22 mouse cellular contexts compared by ENCODE assay signal in genomic region chr3:105061496-105061895, GRCm38 (mm10). TPM values are rescaled to one million over a fixed set of nuclear protein-coding genes. Genes with fewer than 3 reads are reported as not detected.
A peak's percentile ranks its signal among the peaks of the same experiment; 100 is the strongest.
DNase-seq lines count a peak whose midpoint lies in the region; ATAC-seq and TF ChIP-seq lines count a peak whose summit lies in the region.
"Had no signal": no experiment of that assay in that cellular context is flagged by ENCODE, and none has a peak within 500 bp of the region (broad histone marks: within the 10 kb centered on the region; RNA-seq: fewer than 3 reads in every experiment).

No protein-coding gene starts in this region.

- H3K36me3 ChIP-seq in embryonic facial prominence, embryonic 12.5 days: no peaks in the 10 kb centered on the region
- H3K36me3 ChIP-seq in limb, embryonic 12.5 days: no peaks in the 10 kb centered on the region
- H3K36me3 ChIP-seq: forebrain, embryonic 10.5 days; forebrain, embryonic 15.5 days; heart, embryonic 15.5 days; hindbrain, embryonic 15.5 days had no signal

- no peaks in the 10 kb centered on the region for H3K9me3 ChIP-seq in embryonic facial prominence, embryonic 12.5 days
- no peaks in the 10 kb centered on the region for H3K9me3 ChIP-seq in limb, embryonic 12.5 days
- H3K9me3 ChIP-seq: forebrain, embryonic 10.5 days; forebrain, embryonic 15.5 days; heart, embryonic 15.5 days; hindbrain, embryonic 15.5 days had no signal

- H3K4me1 ChIP-seq in embryonic facial prominence, embryonic 12.5 days: no peaks in the 10 kb centered on the region
- H3K4me1 ChIP-seq in embryonic fibroblast, embryonic 13.5 days (ENCODE audit: control insufficient read depth, insufficient read depth, low read length): peaks cover 12% of the 10 kb centered on the region; the same call in 1 of the 2 replicates
- H3K4me1 ChIP-seq in limb, embryonic 12.5 days (replicated peaks): peaks cover 34% of the 10 kb centered on the region

- H3K4me2 ChIP-seq in embryonic facial prominence, embryonic 12.5 days (replicated peaks): no peak overlapping the region
- H3K4me2 ChIP-seq in limb, embryonic 12.5 days: no peak overlapping the region
- H3K4me2 ChIP-seq: forebrain, embryonic 15.5 days; heart, embryonic 11.5 days; heart, embryonic 15.5 days; hindbrain, embryonic 15.5 days had no signal

- TF ChIP-seq POLR2A in embryonic fibroblast, embryonic 13.5 days (IDR thresholded peaks at IDR 0.05; ENCODE audit: low read depth, low read length): no peak

- TF ChIP-seq CTCF in embryonic fibroblast, embryonic 13.5 days (IDR thresholded peaks at IDR 0.05; ENCODE audit: borderline replicate concordance, insufficient read depth, low read length): no peak

- no peak for DNase-seq in left cerebral cortex, postnatal 14 days (ENCODE audit: low spot score in 2 of 2)
- no peak for DNase-seq in ovary, postnatal 10 days (ENCODE audit: low spot score)
- no peak for DNase-seq in heart, postnatal 4 days
- DNase-seq: adrenal gland, adult 2 months; adrenal gland, postnatal 25 days; cerebellum, adult 2 months; cerebellum, postnatal 10 days; gastrocnemius, postnatal 36 days; heart, adult 2 months had no signal

- WGBS in embryonic facial prominence, embryonic 12.5 days: 69% methylated on average over 3 of the region's 3 CpGs
- WGBS in limb, embryonic 12.5 days: 79% methylated on average over 3 of the region's 3 CpGs

- H3K9ac ChIP-seq in embryonic facial prominence, embryonic 12.5 days: no peak overlapping the region
- H3K9ac ChIP-seq in limb, embryonic 12.5 days (replicated peaks): no peak overlapping the region
- H3K9ac ChIP-seq: forebrain, embryonic 15.5 days; heart, embryonic 15.5 days; hindbrain, embryonic 15.5 days had no signal

- ATAC-seq in embryonic facial prominence, embryonic 12.5 days (ENCODE audit: insufficient number of reproducible peaks, insufficient read depth, low FRiP score, low TSS enrichment): no peak
- ATAC-seq in limb, embryonic 12.5 days (ENCODE audit: insufficient number of reproducible peaks, insufficient read depth, low FRiP score, low TSS enrichment, low read depth): no peak
- ATAC-seq: forebrain, embryonic 15.5 days had no signal

- H3K27me3 ChIP-seq in embryonic facial prominence, embryonic 12.5 days: no peaks in the 10 kb centered on the region; the same call in 1 of the 2 replicates
- no peaks in the 10 kb centered on the region for H3K27me3 ChIP-seq in limb, embryonic 12.5 days
- H3K27me3 ChIP-seq: forebrain, embryonic 15.5 days; heart, embryonic 15.5 days; hindbrain, embryonic 15.5 days had no signal

- intact Hi-C loops in left cerebral cortex, postnatal 14 days (cut with DNase I): loop anchor here (5.0 kb wide), 1 partner anchor 279 kb away; the partner anchor contains the start of genes Fam19a3 and Ppm1j

- H3K27ac ChIP-seq in embryonic facial prominence, embryonic 12.5 days: 0 out of 2 replicates have a peak overlapping the region, but pooled peaks have one; percentile 19
- peak overlapping the region; percentile 94; the same call in 1 of the 2 replicates for H3K27ac ChIP-seq in embryonic fibroblast, embryonic 13.5 days (ENCODE audit: insufficient read depth, low read length)
- H3K27ac ChIP-seq in limb, embryonic 12.5 days: peak overlapping the region; percentile 88
- H3K27ac ChIP-seq: forebrain, embryonic 15.5 days; heart, embryonic 15.5 days; hindbrain, embryonic 15.5 days had no signal

- no peak overlapping the region for H3K4me3 ChIP-seq in embryonic facial prominence, embryonic 12.5 days
- H3K4me3 ChIP-seq in embryonic fibroblast, embryonic 13.5 days (ENCODE audit: insufficient read depth, low read length): no peak overlapping the region
- H3K4me3 ChIP-seq in limb, embryonic 12.5 days (replicated peaks): no peak overlapping the region
- H3K4me3 ChIP-seq: forebrain, embryonic 10.5 days; forebrain, embryonic 15.5 days; heart, adult 2 months; heart, embryonic 15.5 days; hindbrain, embryonic 15.5 days had no signal

RNA-seq across cellular contexts. Expression of gene 4930564D02Rik, which starts 5.1 kb away (rescaled TPM):
- not detected in 2 replicates for polyA plus RNA-seq in embryonic facial prominence, embryonic 12.5 days (2016; fragmentation: Nextera tagmentation; extraction: Ambion mirVana)
- not detected in 2 replicates for polyA plus RNA-seq in embryonic fibroblast, embryonic 13.5 days (2011; ENCODE audit: insufficient read length, low read depth, missing spikeins)
- polyA plus RNA-seq in limb, embryonic 12.5 days (2016; fragmentation: Nextera tagmentation; extraction: Ambion mirVana): not detected in 2 replicates
- not detected for total RNA-seq in left cerebral cortex, postnatal 14 days (2021)
- total RNA-seq in heart, postnatal 4 days (2021): not detected
- total RNA-seq: adrenal gland, adult 2 months; adrenal gland, postnatal 25 days; ES-E14; gastrocnemius, adult 8-10 months; gastrocnemius, postnatal 36 days; heart, adult 2 months; heart, postnatal 25 days had no signal
- polyA plus RNA-seq: adrenal gland, adult 2 months; cerebellum, adult 2 months; embryonic facial prominence, embryonic 11.5 days; forebrain, embryonic 10.5 days; forebrain, embryonic 15.5 days; heart, adult 2 months; heart, embryonic 11.5 days; heart, embryonic 15.5 days; hindbrain, embryonic 11.5 days; hindbrain, embryonic 15.5 days had no signal

RNA-seq across cellular contexts. Expression of gene Cttnbp2nl, which starts 8.6 kb away (rescaled TPM):
- polyA plus RNA-seq in embryonic facial prominence, embryonic 12.5 days (2016; fragmentation: Nextera tagmentation; extraction: Ambion mirVana): 43.6 and 49.9 TPM in 2 replicates
- polyA plus RNA-seq in embryonic fibroblast, embryonic 13.5 days (2011; ENCODE audit: insufficient read length, low read depth, missing spikeins): 54.8 and 74.0 TPM in 2 replicates
- 43.6 and 46.2 TPM in 2 replicates for polyA plus RNA-seq in limb, embryonic 12.5 days (2016; fragmentation: Nextera tagmentation; extraction: Ambion mirVana)
- 10 to 100 TPM; 28.3 to 31.0 TPM for total RNA-seq in left cerebral cortex, postnatal 14 days (2021)
- total RNA-seq in heart, postnatal 4 days (2021): 10 to 100 TPM; 35.3 to 36.3 TPM

Comparison
In these comparisons a context has a peak if more than half of its experiments do, and no peak if none do; other contexts are left out.
1. H3K27ac ChIP-seq: peak in every context shown above with its lines; median percentile 94 in embryonic fibroblast, embryonic 13.5 days; 88 in limb, embryonic 12.5 days; 19 in embryonic facial prominence, embryonic 12.5 days.